9 mouse cellular contexts compared by ENCODE assay signal in genomic region chr16:17452373-17452715, GRCm38 (mm10). TPM values are rescaled to one million over a fixed set of nuclear protein-coding genes. Genes with fewer than 3 reads are reported as not detected.
DNase-seq lines count a peak whose midpoint lies in the region; ATAC-seq and TF ChIP-seq lines count a peak whose summit lies in the region.
"Had no signal": no experiment of that assay in that cellular context is flagged by ENCODE, and none has a peak within 500 bp of the region (broad histone marks: within the 10 kb centered on the region; RNA-seq: fewer than 3 reads in every experiment).

No protein-coding gene starts in this region.

- no peak for DNase-seq in heart, adult 18-20 months
- DNase-seq in ES-E14 (ENCODE audit: low read depth, low spot score) = no peak
- DNase-seq in cerebellum, postnatal 36 days = peak; percentile 44 to 57
- peak; percentile 48 to 69 for DNase-seq in kidney, postnatal 25 days
- DNase-seq in lung, postnatal 14 days = peak; percentile 55
- peak; percentile 33 to 44 for DNase-seq in spleen, postnatal 36 days (ENCODE audit: low spot score in 2 of 2)

- H3K9me3 ChIP-seq in heart, embryonic 12.5 days (replicated peaks) = no peaks in the 10 kb centered on the region
- no peaks in the 10 kb centered on the region for H3K9me3 ChIP-seq in ES-E14 (ENCODE audit: control insufficient read depth, insufficient read depth, low read depth, low read length)

- H3K4me1 ChIP-seq in heart, embryonic 12.5 days (replicated peaks) = peaks cover 16% of the 10 kb centered on the region
- peaks cover 13 to 21% of the 10 kb centered on the region in 2 experiments for H3K4me1 ChIP-seq in ES-E14 (ENCODE audit: control insufficient read depth in 2 of 2, insufficient read depth in 2 of 2, low read length in 2 of 2, poor library complexity in 1 of 2)

- peak overlapping the region; percentile 90 for H3K4me3 ChIP-seq in heart, embryonic 12.5 days
- H3K4me3 ChIP-seq in ES-E14 (ENCODE audit: insufficient read depth in 1 of 2, low read depth in 1 of 2, low read length in 2 of 2, poor library complexity in 1 of 2, severe bottlenecking in 1 of 2) = peak overlapping the region; percentile 82 to 96

- ATAC-seq in heart, embryonic 12.5 days (ENCODE audit: insufficient number of reproducible peaks, low FRiP score) = peak; percentile 57
- peak; percentile 18 for ATAC-seq in granulocyte monocyte progenitor cell, adult 5-6 weeks (replicated peaks; ENCODE audit: poor library complexity, severe bottlenecking)

- peak overlapping the region; percentile 77 for H3K4me2 ChIP-seq in heart, embryonic 12.5 days

- peak overlapping the region; percentile 96 for H3K9ac ChIP-seq in heart, embryonic 12.5 days
- H3K9ac ChIP-seq in ES-E14 (ENCODE audit: insufficient read depth, low read depth, low read length, poor library complexity, severe bottlenecking) = peak overlapping the region; percentile 88

- H3K27ac ChIP-seq in heart, embryonic 12.5 days (ENCODE audit: poor library complexity, severe bottlenecking) = peak overlapping the region; percentile 98
- peak overlapping the region; percentile 70 for H3K27ac ChIP-seq in ES-E14 (ENCODE audit: insufficient read depth, low read depth, low read length, poor library complexity, severe bottlenecking)

- WGBS in heart, embryonic 12.5 days = under 1% methylated on average over 24 of the region's 24 CpGs

- H3K36me3 ChIP-seq in heart, embryonic 12.5 days = peaks cover 23% of the 10 kb centered on the region
- H3K36me3 ChIP-seq in ES-E14 (ENCODE audit: control insufficient read depth, insufficient read depth, low read length, poor library complexity, severe bottlenecking) = peaks cover 2% of the 10 kb centered on the region

- no peaks in the 10 kb centered on the region for H3K27me3 ChIP-seq in heart, embryonic 12.5 days (replicated peaks)

- in situ Hi-C loops in ES-E14 (cut with MboI; ENCODE audit: low sequenced_read_pairs in 2 of 2, unreplicated experiment in 2 of 2) = no loop called here

TF ChIP-seq in ES-E14, 5 proteins besides CTCF, POLR2A, EP300 and RAD21:
- TF ChIP-seq MAFK (IDR thresholded peaks at IDR 0.05; ENCODE audit: insufficient read depth, low read depth, low read length) = no peak
- TF ChIP-seq CHD2 (IDR thresholded peaks at IDR 0.05; ENCODE audit: low read depth, low read length) = no peak
- no peak for TF ChIP-seq ZNF384 (IDR thresholded peaks at IDR 0.05; ENCODE audit: low read depth, low read length)
- no peak for TF ChIP-seq ZC3H11A (IDR thresholded peaks at IDR 0.05; ENCODE audit: borderline replicate concordance, low read depth, low read length)
- no peak for TF ChIP-seq HCFC1 (IDR thresholded peaks at IDR 0.05; ENCODE audit: borderline replicate concordance, insufficient read depth, low read length)

RNA-seq across cellular contexts. Expression of gene Crkl, which starts 0.6 kb away (rescaled TPM):
- polyA plus RNA-seq in heart, embryonic 12.5 days (2016; fragmentation: Nextera tagmentation; extraction: Ambion mirVana) = 44.7 and 57.7 TPM in 2 replicates
- total RNA-seq in heart, adult 18-20 months (2021) = 10 to 100 TPM; 28.9 to 29.4 TPM
- 23.7 and 28.2 TPM in 2 replicates for total RNA-seq in ES-E14 (2012; rRNA removed)
- 26.0 and 30.1 TPM in 2 replicates for total RNA-seq in granulocyte monocyte progenitor cell, adult 5-6 weeks (2014; fragmentation: Nextera tagmentation)
- 19.4 and 20.9 TPM in 2 replicates for total RNA-seq in granulocyte monocyte progenitor cell, adult 5-6 weeks (2017)

RNA-seq across cellular contexts. Expression of gene Aifm3, which starts 37.1 kb away (rescaled TPM):
- polyA plus RNA-seq in heart, embryonic 12.5 days (2016; fragmentation: Nextera tagmentation; extraction: Ambion mirVana) = 0.82 and 1.1 TPM in 2 replicates
- under 1 TPM in 1 of 2 experiments, not detected in 1; 0.18 TPM for total RNA-seq in heart, adult 18-20 months (2021)
- total RNA-seq in ES-E14 (2012; rRNA removed) = 3.0 and 5.7 TPM in 2 replicates
- total RNA-seq in granulocyte monocyte progenitor cell, adult 5-6 weeks (2014; fragmentation: Nextera tagmentation) = not detected in 2 replicates
- total RNA-seq in granulocyte monocyte progenitor cell, adult 5-6 weeks (2017) = not detected in 2 replicates
- total RNA-seq: neutrophil, adult 5-6 weeks had no signal

RNA-seq across cellular contexts. Expression of gene Pi4ka, which starts 46.2 kb away (rescaled TPM):
- 45.4 and 48.7 TPM in 2 replicates for polyA plus RNA-seq in heart, embryonic 12.5 days (2016; fragmentation: Nextera tagmentation; extraction: Ambion mirVana)
- total RNA-seq in heart, adult 18-20 months (2021) = 10 to 100 TPM; 54.9 to 63.4 TPM
- total RNA-seq in ES-E14 (2012; rRNA removed) = 42.5 and 45.4 TPM in 2 replicates
- 52.5 and 78.2 TPM in 2 replicates for total RNA-seq in granulocyte monocyte progenitor cell, adult 5-6 weeks (2014; fragmentation: Nextera tagmentation)
- 28.3 and 29.5 TPM in 2 replicates for total RNA-seq in granulocyte monocyte progenitor cell, adult 5-6 weeks (2017)

RNA-seq across cellular contexts. Expression of gene Snap29, which starts 46.6 kb away (rescaled TPM):
- polyA plus RNA-seq in heart, embryonic 12.5 days (2016; fragmentation: Nextera tagmentation; extraction: Ambion mirVana) = 13.2 and 14.1 TPM in 2 replicates
- total RNA-seq in heart, adult 18-20 months (2021) = 10 to 100 TPM; 15.8 to 17.0 TPM
- 5.2 and 7.5 TPM in 2 replicates for total RNA-seq in ES-E14 (2012; rRNA removed)
- 18.4 and 21.0 TPM in 2 replicates for total RNA-seq in granulocyte monocyte progenitor cell, adult 5-6 weeks (2014; fragmentation: Nextera tagmentation)
- 14.8 and 20.3 TPM in 2 replicates for total RNA-seq in granulocyte monocyte progenitor cell, adult 5-6 weeks (2017)

RNA-seq across cellular contexts. Expression of gene Lztr1, which starts 56.1 kb away (rescaled TPM):
- 49.2 and 56.6 TPM in 2 replicates for polyA plus RNA-seq in heart, embryonic 12.5 days (2016; fragmentation: Nextera tagmentation; extraction: Ambion mirVana)
- total RNA-seq in heart, adult 18-20 months (2021) = 10 to 100 TPM; 31.8 to 32.1 TPM
- total RNA-seq in ES-E14 (2012; rRNA removed) = 63.1 and 89.0 TPM in 2 replicates
- 35.0 and 51.1 TPM in 2 replicates for total RNA-seq in granulocyte monocyte progenitor cell, adult 5-6 weeks (2014; fragmentation: Nextera tagmentation)
- 47.1 and 73.7 TPM in 2 replicates for total RNA-seq in granulocyte monocyte progenitor cell, adult 5-6 weeks (2017)

Comparison
In these comparisons a context has a peak if more than half of its experiments do, and no peak if none do; other contexts are left out.
1. DNase-seq: peak in cerebellum, postnatal 36 days (2 of 2), kidney, postnatal 25 days (2 of 2), lung, postnatal 14 days (single experiment) and spleen, postnatal 36 days (2 of 2); none in heart, adult 18-20 months (0 of 2) and ES-E14 (single experiment).